Mouse (Mus musculus): Measurements from ENCODE around the gene Pipox. TPM values are rescaled to one million over a fixed set of nuclear protein-coding genes. Genes with fewer than 3 reads are reported as not detected.

Pipox gene
- polyA plus RNA-seq, 1 experiment from 2014 or later = 1.1 TPM

GRCm38 (mm10) chr11:77900696-77901095 lies 6.8 kb upstream of the Pipox start:
- Histone ChIP-seq H3K4me3 (ENCODE audit: low read length) (no peak overlapping the region), H3K36me3 (ENCODE audit: control insufficient read depth, insufficient read depth, low read length) (no peaks in the 10 kb centered on the region), H3K9me3 (ENCODE audit: control insufficient read depth, low read length) (no peaks in the 10 kb centered on the region), H3K4me1 (replicated peaks; ENCODE audit: control insufficient read depth, insufficient read depth, low read length) (peaks cover 35% of the 10 kb centered on the region), H3K4me2 (ENCODE audit: low read depth, low read length) (no peak overlapping the region), H3K9ac (ENCODE audit: low read length) (no peak overlapping the region), H3K27ac (ENCODE audit: low read length) (peak overlapping the region; percentile 97), H3K27me3 (ENCODE audit: control insufficient read depth, insufficient read depth, low read depth, low read length) (0 out of 2 replicates have a peak, but pooled peaks cover 2% of the 10 kb centered on the region)
- no peak for ATAC-seq (ENCODE audit: low read depth)
- WGBS = 55% methylated on average over 4 of the region's 4 CpGs

GRCm38 (mm10) chr11:77900187-77900586 lies 6.3 kb upstream of the Pipox start:
- Histone ChIP-seq H3K4me1 (replicated peaks; ENCODE audit: control insufficient read depth, insufficient read depth, low read length) (peaks cover 35% of the 10 kb centered on the region), H3K36me3 (ENCODE audit: control insufficient read depth, insufficient read depth, low read length) (no peaks in the 10 kb centered on the region), H3K4me3 (ENCODE audit: low read length) (no peak overlapping the region), H3K27ac (ENCODE audit: low read length) (peak overlapping the region; percentile 97), H3K9ac (ENCODE audit: low read length) (no peak overlapping the region), H3K27me3 (ENCODE audit: control insufficient read depth, insufficient read depth, low read depth, low read length) (0 out of 2 replicates have a peak, but pooled peaks cover 2% of the 10 kb centered on the region), H3K4me2 (ENCODE audit: low read depth, low read length) (no peak overlapping the region), H3K9me3 (ENCODE audit: control insufficient read depth, low read length) (no peaks in the 10 kb centered on the region)
- WGBS = 83% methylated on average over 3 of the region's 3 CpGs
- ATAC-seq (ENCODE audit: low read depth) = no peak

- no peaks in the 10 kb centered on the region for H3K9me3 ChIP-seq (ENCODE audit: control insufficient read depth, low read length)
- peak overlapping the region; percentile 18 for H3K27ac ChIP-seq (ENCODE audit: low read length)
- WGBS = 16% methylated on average over 23 of the region's 23 CpGs
- H3K36me3 ChIP-seq (ENCODE audit: control insufficient read depth, insufficient read depth, low read length) = no peaks in the 10 kb centered on the region
- 0 out of 2 replicates have a peak, but pooled peaks cover 2% of the 10 kb centered on the region for H3K27me3 ChIP-seq (ENCODE audit: control insufficient read depth, insufficient read depth, low read depth, low read length)
- peak overlapping the region; percentile 28 for H3K4me2 ChIP-seq (ENCODE audit: low read depth, low read length)
- peaks cover 34% of the 10 kb centered on the region for H3K4me1 ChIP-seq (replicated peaks; ENCODE audit: control insufficient read depth, insufficient read depth, low read length)
- H3K9ac ChIP-seq (ENCODE audit: low read length) = peak overlapping the region; percentile 42; the same call in 1 of the 2 replicates
- ATAC-seq (ENCODE audit: low read depth) = no peak
- H3K4me3 ChIP-seq (ENCODE audit: low read length) = peak overlapping the region; percentile 5; the same call in 1 of the 2 replicates
Measured at GRCm38 (mm10) chr11:77896820-77897805, 3.2 kb upstream of the Pipox start.

GRCm38 (mm10) chr11:77896480-77896819 lies 2.6 kb upstream of the Pipox start:
- ATAC-seq (ENCODE audit: low read depth) = no peak
- WGBS = 32% methylated on average over 6 of the region's 6 CpGs
- H3K4me3 ChIP-seq (ENCODE audit: low read length) = no peak overlapping the region; the same call in 1 of the 2 replicates
- H3K27me3 ChIP-seq (ENCODE audit: control insufficient read depth, insufficient read depth, low read depth, low read length) = 0 out of 2 replicates have a peak, but pooled peaks cover 2% of the 10 kb centered on the region
- peak overlapping the region; percentile 42; the same call in 1 of the 2 replicates for H3K9ac ChIP-seq (ENCODE audit: low read length)
- peaks cover 31% of the 10 kb centered on the region for H3K4me1 ChIP-seq (replicated peaks; ENCODE audit: control insufficient read depth, insufficient read depth, low read length)
- H3K9me3 ChIP-seq (ENCODE audit: control insufficient read depth, low read length) = no peaks in the 10 kb centered on the region
- H3K27ac ChIP-seq (ENCODE audit: low read length) = no peak overlapping the region; the same call in 1 of the 2 replicates
- peak overlapping the region; percentile 28 for H3K4me2 ChIP-seq (ENCODE audit: low read depth, low read length)
- H3K36me3 ChIP-seq (ENCODE audit: control insufficient read depth, insufficient read depth, low read length) = no peaks in the 10 kb centered on the region

- H3K27ac ChIP-seq (ENCODE audit: low read length) = no peak overlapping the region
- no peak overlapping the region for H3K4me3 ChIP-seq (ENCODE audit: low read length)
- no peak overlapping the region for H3K4me2 ChIP-seq (ENCODE audit: low read depth, low read length)
- no peak overlapping the region for H3K9ac ChIP-seq (ENCODE audit: low read length)
- H3K27me3 ChIP-seq (ENCODE audit: control insufficient read depth, insufficient read depth, low read depth, low read length) = 0 out of 2 replicates have a peak, but pooled peaks cover 2% of the 10 kb centered on the region
- H3K9me3 ChIP-seq (ENCODE audit: control insufficient read depth, low read length) = no peaks in the 10 kb centered on the region
- no peak for ATAC-seq (ENCODE audit: low read depth)
- H3K4me1 ChIP-seq (replicated peaks; ENCODE audit: control insufficient read depth, insufficient read depth, low read length) = peaks cover 30% of the 10 kb centered on the region
- 62% methylated on average over 9 of the region's 9 CpGs for WGBS
- H3K36me3 ChIP-seq (ENCODE audit: control insufficient read depth, insufficient read depth, low read length) = no peaks in the 10 kb centered on the region
Measured at GRCm38 (mm10) chr11:77896011-77896410, 2.1 kb upstream of the Pipox start.

GRCm38 (mm10) chr11:77894967-77895366 lies 1.1 kb upstream of the Pipox start:
- H3K4me3 ChIP-seq (ENCODE audit: low read length) = no peak overlapping the region
- no peak overlapping the region for H3K9ac ChIP-seq (ENCODE audit: low read length)
- WGBS = 84% methylated on average over 2 of the region's 2 CpGs
- no peak for ATAC-seq (ENCODE audit: low read depth)
- no peak overlapping the region for H3K4me2 ChIP-seq (ENCODE audit: low read depth, low read length)
- H3K27ac ChIP-seq (ENCODE audit: low read length) = no peak overlapping the region
- no peaks in the 10 kb centered on the region for H3K9me3 ChIP-seq (ENCODE audit: control insufficient read depth, low read length)
- no peaks in the 10 kb centered on the region for H3K36me3 ChIP-seq (ENCODE audit: control insufficient read depth, insufficient read depth, low read length)
- H3K27me3 ChIP-seq (ENCODE audit: control insufficient read depth, insufficient read depth, low read depth, low read length) = 0 out of 2 replicates have a peak, but pooled peaks cover 2% of the 10 kb centered on the region
- H3K4me1 ChIP-seq (replicated peaks; ENCODE audit: control insufficient read depth, insufficient read depth, low read length) = peaks cover 27% of the 10 kb centered on the region

- H3K27me3 ChIP-seq (ENCODE audit: control insufficient read depth, insufficient read depth, low read depth, low read length) = 0 out of 2 replicates have a peak, but pooled peaks cover 2% of the 10 kb centered on the region
- H3K4me1 ChIP-seq (replicated peaks; ENCODE audit: control insufficient read depth, insufficient read depth, low read length) = peaks cover 27% of the 10 kb centered on the region
- no peaks in the 10 kb centered on the region for H3K36me3 ChIP-seq (ENCODE audit: control insufficient read depth, insufficient read depth, low read length)
- peak overlapping the region; percentile 79 for H3K27ac ChIP-seq (ENCODE audit: low read length)
- peak overlapping the region; percentile 40 for H3K9ac ChIP-seq (ENCODE audit: low read length)
- H3K4me3 ChIP-seq (ENCODE audit: low read length) = no peak overlapping the region
- peak overlapping the region; percentile 26; the same call in 1 of the 2 replicates for H3K4me2 ChIP-seq (ENCODE audit: low read depth, low read length)
- no peaks in the 10 kb centered on the region for H3K9me3 ChIP-seq (ENCODE audit: control insufficient read depth, low read length)
- no peak for ATAC-seq (ENCODE audit: low read depth)
- WGBS = 39% methylated on average over 6 of the region's 6 CpGs
Measured at GRCm38 (mm10) chr11:77893283-77893682, 613 bp downstream of the Pipox start.

GRCm38 (mm10) chr11:77892883-77893282 lies 1.0 kb downstream of the Pipox start:
- H3K27me3 ChIP-seq (ENCODE audit: control insufficient read depth, insufficient read depth, low read depth, low read length) = 0 out of 2 replicates have a peak, but pooled peaks cover 2% of the 10 kb centered on the region
- WGBS = 25% methylated on average over 5 of the region's 5 CpGs
- ATAC-seq (ENCODE audit: low read depth) = no peak
- H3K27ac ChIP-seq (ENCODE audit: low read length) = no peak overlapping the region
- no peaks in the 10 kb centered on the region for H3K36me3 ChIP-seq (ENCODE audit: control insufficient read depth, insufficient read depth, low read length)
- H3K4me2 ChIP-seq (ENCODE audit: low read depth, low read length) = no peak overlapping the region
- no peak overlapping the region for H3K9ac ChIP-seq (ENCODE audit: low read length)
- no peak overlapping the region for H3K4me3 ChIP-seq (ENCODE audit: low read length)
- peaks cover 27% of the 10 kb centered on the region for H3K4me1 ChIP-seq (replicated peaks; ENCODE audit: control insufficient read depth, insufficient read depth, low read length)
- H3K9me3 ChIP-seq (ENCODE audit: control insufficient read depth, low read length) = no peaks in the 10 kb centered on the region

GRCm38 (mm10) chr11:77890648-77891258 lies 3.1 kb downstream of the Pipox start:
- no peaks in the 10 kb centered on the region for H3K36me3 ChIP-seq (ENCODE audit: control insufficient read depth, insufficient read depth, low read length)
- WGBS = 74% methylated on average over 2 of the region's 2 CpGs
- H3K27me3 ChIP-seq (ENCODE audit: control insufficient read depth, insufficient read depth, low read depth, low read length) = no peaks in the 10 kb centered on the region
- no peaks in the 10 kb centered on the region for H3K9me3 ChIP-seq (ENCODE audit: control insufficient read depth, low read length)
- no peak overlapping the region for H3K4me3 ChIP-seq (ENCODE audit: low read length)
- H3K27ac ChIP-seq (ENCODE audit: low read length) = no peak overlapping the region
- peaks cover 16% of the 10 kb centered on the region for H3K4me1 ChIP-seq (replicated peaks; ENCODE audit: control insufficient read depth, insufficient read depth, low read length)
- no peak for ATAC-seq (ENCODE audit: low read depth)
- no peak overlapping the region for H3K9ac ChIP-seq (ENCODE audit: low read length)
- no peak overlapping the region for H3K4me2 ChIP-seq (ENCODE audit: low read depth, low read length)
